Mouse (Mus musculus): ENCODE results near the gene Crip3. TPM values are rescaled to one million over a fixed set of nuclear protein-coding genes. Genes with fewer than 3 reads are reported as not detected.

The Crip3 gene
- total and polyA plus RNA-seq, 2 experiments: 1.4 TPM; not detected in 1

DNA sequence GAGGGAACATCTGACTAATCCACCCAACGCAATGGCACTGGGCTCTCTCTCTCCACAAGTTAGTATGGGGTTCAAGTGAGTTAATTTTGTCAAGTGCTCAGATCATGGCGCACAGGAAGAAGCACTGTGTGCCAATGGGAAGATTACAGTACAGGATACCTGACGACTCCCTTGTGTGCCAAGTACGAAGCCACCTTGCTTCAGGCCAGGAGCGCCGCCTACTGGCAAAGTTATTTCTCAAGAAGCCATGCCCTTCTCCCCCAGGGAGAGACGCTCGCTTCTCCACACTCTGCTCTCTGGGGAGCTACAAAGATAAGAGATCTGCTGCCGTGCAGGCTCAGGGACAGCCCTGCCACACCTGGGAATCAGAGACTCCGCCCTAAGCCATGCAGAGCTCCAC is 29.1 kb downstream of the Crip3 start:
- Histone ChIP-seq H3K4me3 (ENCODE audit: insufficient read depth, low read depth, low read length) (no peak overlapping the region), H3K4me1 (ENCODE audit: control insufficient read depth, insufficient read depth, low read length) (peaks cover 26% of the 10 kb centered on the region), H3K79me2 (ENCODE audit: control insufficient read depth, insufficient read depth, low read length) (no peaks in the 10 kb centered on the region), H3K27me3 (ENCODE audit: control insufficient read depth, insufficient read depth, low read length) (no peaks in the 10 kb centered on the region), H3K36me3 (ENCODE audit: control insufficient read depth, insufficient read depth, low read length) (no peaks in the 10 kb centered on the region), H3K9ac (ENCODE audit: low read depth, low read length) (no peak overlapping the region), H3K27ac (replicated peaks; ENCODE audit: insufficient read depth, low read depth, low read length) (no peak overlapping the region)
- TF ChIP-seq POLR2A (IDR thresholded peaks at IDR 0.05; ENCODE audit: extremely low read depth, insufficient read depth, low read length) (no peak), CTCF (IDR thresholded peaks at IDR 0.05; ENCODE audit: low read depth, low read length) (peak; percentile 87)
- 12% methylated on average over 10 of the region's 10 CpGs for WGBS
- peak; percentile 79 for DNase-seq (ENCODE audit: extremely low read depth, low read depth, low spot score)

DNA sequence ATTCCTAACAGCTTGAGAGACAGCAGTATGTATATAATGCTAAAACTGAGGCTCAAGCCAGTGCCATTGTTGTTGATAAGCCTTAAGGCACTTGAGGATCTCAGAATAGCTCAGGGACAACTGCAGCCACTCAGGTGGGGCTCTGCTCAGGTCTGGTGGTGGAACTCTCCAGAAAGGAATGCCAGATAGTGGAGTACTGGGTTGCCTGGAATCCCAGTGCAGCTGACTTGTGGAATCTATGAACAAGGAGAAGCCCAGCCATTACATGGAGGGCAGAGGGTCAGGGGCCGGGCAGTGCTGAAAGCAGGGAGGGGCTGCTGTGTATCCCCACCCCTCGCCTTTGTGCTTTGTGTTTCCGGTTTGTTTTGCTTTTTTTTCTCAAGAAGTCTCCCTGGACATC is 29.7 kb downstream of the Crip3 start:
- WGBS: 59% methylated on average over 3 of the region's 3 CpGs

DNA sequence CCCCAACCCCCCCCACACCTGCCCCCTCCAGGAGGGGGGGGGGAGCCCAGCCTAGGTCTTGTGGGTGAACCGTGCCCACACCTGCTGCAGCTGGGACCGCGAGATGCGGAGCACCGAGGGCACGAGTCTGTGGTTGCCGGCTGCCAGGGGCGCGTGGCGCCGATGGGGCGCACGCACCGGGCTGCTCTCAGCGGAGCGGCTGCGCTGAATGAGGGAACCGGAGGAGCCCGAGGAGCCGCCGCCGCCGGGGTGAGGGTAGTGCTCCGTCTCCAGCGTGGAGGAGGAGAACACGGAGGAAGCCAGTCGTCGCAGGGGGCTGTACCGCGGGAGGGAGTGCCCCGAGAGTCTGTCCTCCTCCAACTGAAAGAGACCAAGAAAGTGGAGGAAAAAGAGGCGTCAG is 31.9 kb downstream of the Crip3 start:
- DNase-seq (ENCODE audit: extremely low read depth, low read depth, low spot score): no peak

More for the DNA sequence above, 29.7 kb downstream of the Crip3 start:
- Histone ChIP-seq H3K36me3 (ENCODE audit: control insufficient read depth, insufficient read depth, low read length) (no peaks in the 10 kb centered on the region), H3K27me3 (ENCODE audit: control insufficient read depth, insufficient read depth, low read length) (no peaks in the 10 kb centered on the region), H3K27ac (replicated peaks; ENCODE audit: insufficient read depth, low read depth, low read length) (no peak overlapping the region), H3K9ac (ENCODE audit: low read depth, low read length) (no peak overlapping the region), H3K4me3 (ENCODE audit: insufficient read depth, low read depth, low read length) (no peak overlapping the region), H3K79me2 (ENCODE audit: control insufficient read depth, insufficient read depth, low read length) (no peaks in the 10 kb centered on the region), H3K4me1 (ENCODE audit: control insufficient read depth, insufficient read depth, low read length) (peaks cover 29% of the 10 kb centered on the region)
- no peak for TF ChIP-seq CTCF (IDR thresholded peaks at IDR 0.05; ENCODE audit: low read depth, low read length)
- TF ChIP-seq POLR2A (IDR thresholded peaks at IDR 0.05; ENCODE audit: extremely low read depth, insufficient read depth, low read length): no peak
- DNase-seq (ENCODE audit: extremely low read depth, low read depth, low spot score): no peak

DNA sequence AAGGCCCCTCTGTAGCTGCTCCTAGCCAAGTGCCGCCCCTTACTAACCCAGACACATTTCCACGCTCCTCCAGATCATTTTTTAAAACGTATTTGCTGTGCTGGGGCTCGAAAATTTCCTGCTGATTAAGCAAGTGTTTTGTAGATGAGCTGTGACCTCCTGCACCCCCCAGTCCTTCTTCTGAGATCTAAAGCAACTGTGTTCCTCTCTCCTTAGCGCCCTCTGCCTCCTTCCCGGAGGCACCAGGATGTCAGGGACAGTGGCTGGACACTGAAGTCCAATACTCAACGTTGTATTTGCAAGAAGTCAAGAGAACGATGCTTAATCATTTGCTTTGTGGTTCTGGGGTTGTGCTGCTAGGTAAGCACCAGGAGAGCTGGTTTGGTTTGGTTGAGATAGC is 32.6 kb downstream of the Crip3 start:
- Histone ChIP-seq H3K36me3 (ENCODE audit: control insufficient read depth, insufficient read depth, low read length) (no peaks in the 10 kb centered on the region), H3K4me1 (ENCODE audit: control insufficient read depth, insufficient read depth, low read length) (peaks cover 14% of the 10 kb centered on the region), H3K27me3 (ENCODE audit: control insufficient read depth, insufficient read depth, low read length) (no peaks in the 10 kb centered on the region), H3K27ac (replicated peaks; ENCODE audit: insufficient read depth, low read depth, low read length) (peak overlapping the region; percentile 36), H3K9ac (ENCODE audit: low read depth, low read length) (peak overlapping the region; percentile 81), H3K79me2 (ENCODE audit: control insufficient read depth, insufficient read depth, low read length) (no peaks in the 10 kb centered on the region), H3K4me3 (ENCODE audit: insufficient read depth, low read depth, low read length) (peak overlapping the region; percentile 58; the same call in 1 of the 2 replicates)
- 16% methylated on average over 8 of the region's 8 CpGs for WGBS
- no peak for TF ChIP-seq CTCF (IDR thresholded peaks at IDR 0.05; ENCODE audit: low read depth, low read length)
- TF ChIP-seq POLR2A (IDR thresholded peaks at IDR 0.05; ENCODE audit: extremely low read depth, insufficient read depth, low read length): no peak
- peak; percentile 53 for DNase-seq (ENCODE audit: extremely low read depth, low read depth, low spot score)

More for the DNA sequence above, 31.9 kb downstream of the Crip3 start:
- Histone ChIP-seq H3K4me1 (ENCODE audit: control insufficient read depth, insufficient read depth, low read length) (peaks cover 16% of the 10 kb centered on the region), H3K27me3 (ENCODE audit: control insufficient read depth, insufficient read depth, low read length) (no peaks in the 10 kb centered on the region), H3K27ac (replicated peaks; ENCODE audit: insufficient read depth, low read depth, low read length) (peak overlapping the region; percentile 36), H3K79me2 (ENCODE audit: control insufficient read depth, insufficient read depth, low read length) (no peaks in the 10 kb centered on the region), H3K9ac (ENCODE audit: low read depth, low read length) (peak overlapping the region; percentile 81), H3K36me3 (ENCODE audit: control insufficient read depth, insufficient read depth, low read length) (no peaks in the 10 kb centered on the region), H3K4me3 (ENCODE audit: insufficient read depth, low read depth, low read length) (peak overlapping the region; percentile 58)
- TF ChIP-seq CTCF (IDR thresholded peaks at IDR 0.05; ENCODE audit: low read depth, low read length): no peak
- TF ChIP-seq POLR2A (IDR thresholded peaks at IDR 0.05; ENCODE audit: extremely low read depth, insufficient read depth, low read length): no peak
- 2% methylated on average over 32 of the region's 32 CpGs for WGBS

DNA sequence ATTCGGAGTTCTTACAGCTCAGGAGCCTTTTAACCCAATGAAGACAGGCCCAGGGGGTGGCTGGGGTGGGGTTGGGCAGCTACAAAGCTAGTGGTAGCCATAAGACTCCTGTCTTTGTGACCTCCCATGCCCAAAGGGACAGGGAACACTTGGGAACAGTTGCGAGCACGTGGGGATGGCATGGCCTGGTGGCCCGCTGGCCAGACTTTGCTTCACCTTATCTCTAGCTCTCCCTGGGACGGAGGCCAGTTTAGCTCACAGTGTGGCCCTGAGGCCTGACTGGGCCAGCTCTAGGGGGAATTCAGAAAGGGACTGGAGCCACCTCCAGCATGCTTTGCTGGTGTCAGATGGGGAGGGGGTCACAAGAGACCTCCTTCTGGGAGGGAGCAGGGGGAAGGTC is 33.5 kb downstream of the Crip3 start:
- 27% methylated on average over 5 of the region's 5 CpGs for WGBS
- H3K79me2 ChIP-seq (ENCODE audit: control insufficient read depth, insufficient read depth, low read length): no peaks in the 10 kb centered on the region
- peak overlapping the region; percentile 65 for H3K27ac ChIP-seq (replicated peaks; ENCODE audit: insufficient read depth, low read depth, low read length)
- TF ChIP-seq CTCF (IDR thresholded peaks at IDR 0.05; ENCODE audit: low read depth, low read length): no peak
- 0 out of 2 replicates have a peak, but pooled peaks have one; percentile 7 for TF ChIP-seq POLR2A (IDR thresholded peaks at IDR 0.05; ENCODE audit: extremely low read depth, insufficient read depth, low read length)
- no peaks in the 10 kb centered on the region for H3K27me3 ChIP-seq (ENCODE audit: control insufficient read depth, insufficient read depth, low read length)
- H3K4me3 ChIP-seq (ENCODE audit: insufficient read depth, low read depth, low read length): no peak overlapping the region
- no peaks in the 10 kb centered on the region for H3K36me3 ChIP-seq (ENCODE audit: control insufficient read depth, insufficient read depth, low read length)
- 0 out of 2 replicates have a peak overlapping the region, but pooled peaks have one; percentile 20 for H3K9ac ChIP-seq (ENCODE audit: low read depth, low read length)
- H3K4me1 ChIP-seq (ENCODE audit: control insufficient read depth, insufficient read depth, low read length): peaks cover 14% of the 10 kb centered on the region
- peak; percentile 95 for DNase-seq (ENCODE audit: extremely low read depth, low read depth, low spot score)

DNA sequence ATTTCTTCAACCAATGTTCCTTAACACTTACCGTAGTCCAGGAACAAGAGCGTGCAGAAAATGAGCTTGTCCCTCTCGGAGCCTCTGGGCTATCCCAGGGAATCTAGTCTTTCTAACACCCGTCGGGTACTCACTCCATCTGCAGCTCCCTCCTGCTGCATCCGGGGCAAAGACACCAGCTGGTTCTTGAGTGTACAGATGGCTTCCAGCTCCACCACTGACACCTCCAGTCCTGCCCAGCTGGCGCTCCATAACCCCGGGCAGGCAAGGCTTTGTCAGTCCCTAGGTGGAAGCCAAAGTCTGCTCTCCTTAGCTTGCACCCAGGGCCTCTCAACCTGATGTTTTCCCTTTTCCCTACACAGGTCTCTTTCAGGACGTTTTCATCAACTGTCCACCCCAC is 39.1 kb downstream of the Crip3 start:
- Histone ChIP-seq H3K4me3 (ENCODE audit: insufficient read depth, low read depth, low read length) (no peak overlapping the region), H3K36me3 (ENCODE audit: control insufficient read depth, insufficient read depth, low read length) (no peaks in the 10 kb centered on the region), H3K27ac (replicated peaks; ENCODE audit: insufficient read depth, low read depth, low read length) (no peak overlapping the region; the same call in 1 of the 2 replicates), H3K79me2 (ENCODE audit: control insufficient read depth, insufficient read depth, low read length) (no peaks in the 10 kb centered on the region), H3K27me3 (ENCODE audit: control insufficient read depth, insufficient read depth, low read length) (no peaks in the 10 kb centered on the region), H3K4me1 (ENCODE audit: control insufficient read depth, insufficient read depth, low read length) (peaks cover 14% of the 10 kb centered on the region; the same call in 1 of the 2 replicates), H3K9ac (ENCODE audit: low read depth, low read length) (no peak overlapping the region)
- DNase-seq (ENCODE audit: extremely low read depth, low read depth, low spot score): no peak
- WGBS: 83% methylated on average over 9 of the region's 9 CpGs
- TF ChIP-seq POLR2A (IDR thresholded peaks at IDR 0.05; ENCODE audit: extremely low read depth, insufficient read depth, low read length) (no peak), CTCF (IDR thresholded peaks at IDR 0.05; ENCODE audit: low read depth, low read length) (no peak)
